Mouse (Mus musculus) liver, adult 2 months (tissue): Measurements from ENCODE around the gene Gstm3. TPM values are rescaled to one million over a fixed set of nuclear protein-coding genes. Genes with fewer than 3 reads are reported as not detected.
"Not testable (repeated sequence)": the region's sequence is repeated elsewhere in the genome, so short reads cannot be mapped to it uniquely, and the experiment has no call there.

Source experiments
- DNase-seq: peaks from one replicate; pipeline ENCODE4 v3.0.0-alpha.2; 2011; ENCODE audit warnings: low read depth, low spot score; ENCODE audit errors: extremely low read depth
- H3K27ac ChIP-seq: fragments of 200-500 bp; replicated peaks from 2 replicates; pipeline ENCODE4 v1.5.1; 2012; ENCODE audit warnings: low read depth, mild to moderate bottlenecking, control low read depth, inconsistent platforms, low read length; ENCODE audit not compliant: insufficient read depth
- H3K27me3 ChIP-seq: fragments of 200-500 bp; 2 replicates; pipeline ENCODE4 v1.6.1; 2012; ENCODE audit warnings: mild to moderate bottlenecking, moderate library complexity, low read length, inconsistent platforms; ENCODE audit not compliant: control insufficient read depth, insufficient read depth
- H3K36me3 ChIP-seq: fragments of 200-500 bp; 2 replicates; pipeline ENCODE4 v1.6.1; 2012; ENCODE audit warnings: low read length, inconsistent platforms; ENCODE audit not compliant: control insufficient read depth, insufficient read depth
- H3K4me1 ChIP-seq: fragments of 200-500 bp; 2 replicates; pipeline ENCODE4 v1.6.1; 2011; ENCODE audit warnings: low read length; ENCODE audit not compliant: control insufficient read depth, insufficient read depth
- H3K4me3 ChIP-seq: fragments of 200-500 bp; 2 replicates; pipeline ENCODE4 v1.5.1; 2011; ENCODE audit warnings: low read depth, mild to moderate bottlenecking, control low read depth, low read length, moderate library complexity; ENCODE audit not compliant: insufficient read depth
- H3K79me2 ChIP-seq: fragments of 200-500 bp; 2 replicates; pipeline ENCODE4 v1.6.1; 2012; ENCODE audit warnings: inconsistent platforms, mild to moderate bottlenecking, low read length, moderate library complexity; ENCODE audit not compliant: control insufficient read depth, insufficient read depth
- H3K9ac ChIP-seq: fragments of 200-500 bp; 2 replicates; pipeline ENCODE4 v1.6.1; 2012; ENCODE audit warnings: low read depth, mild to moderate bottlenecking, control low read depth, inconsistent platforms, low read length
- CTCF ChIP-seq: fragments of 200-500 bp; IDR thresholded peaks from 2 replicates; pipeline ENCODE4 v1.5.1; 2011; ENCODE audit warnings: low read depth, low read length, control low read depth
- POLR2A ChIP-seq: fragments of 200-500 bp; IDR thresholded peaks from 2 replicates; pipeline ENCODE4 v1.6.1; 2011; ENCODE audit warnings: low read length, control low read depth; ENCODE audit not compliant: insufficient read depth; ENCODE audit errors: extremely low read depth
- WGBS: fragments of 180-500 bp; shearing (Covaris S2); methylation state at CpG from one replicate; pipeline ENCODE4 v1.1.7; 2018; 5-methylcytosine and 5-hydroxymethylcytosine counted together
- polyA plus RNA-seq: library from polyadenylated mRNA; depleted of rRNA; stranded (reverse); fragments of >200 nt; gene quantifications from 2 replicates; pipeline ENCODE4 v1.2.3, GENCODE M21; 2012
- total RNA-seq: library from RNA; depleted of rRNA; stranded (reverse); fragments of >200 nt; gene quantifications from 2 replicates; pipeline ENCODE4 v1.2.3, GENCODE M21; 2014

Gene Gstm3
- total and polyA plus RNA-seq, 2 experiments, result 34.1 to 145 TPM

- H3K9ac ChIP-seq, result no peak overlapping the region
- no peak for DNase-seq
- H3K27ac ChIP-seq, result no peak overlapping the region
- H3K79me2 ChIP-seq, result no peaks in the 10 kb centered on the region
- no peaks in the 10 kb centered on the region for H3K27me3 ChIP-seq
- 97% methylated on average over 3 of the region's 3 CpGs for WGBS
- no peak for TF ChIP-seq CTCF
- TF ChIP-seq POLR2A, result no peak
- H3K4me1 ChIP-seq, result no peaks in the 10 kb centered on the region
- no peaks in the 10 kb centered on the region for H3K36me3 ChIP-seq
- no peak overlapping the region for H3K4me3 ChIP-seq
Observed at GRCm38 (mm10) chr3:107999491-107999890, 30.4 kb upstream of the Gstm3 start.

GRCm38 (mm10) chr3:107998591-107998990 is 29.5 kb upstream of the Gstm3 start:
- H3K27ac ChIP-seq, result no peak overlapping the region
- H3K27me3 ChIP-seq, result no peaks in the 10 kb centered on the region
- H3K9ac ChIP-seq, result no peak overlapping the region
- H3K4me1 ChIP-seq, result no peaks in the 10 kb centered on the region
- 90% methylated on average over 3 of the region's 3 CpGs for WGBS
- no peaks in the 10 kb centered on the region for H3K36me3 ChIP-seq
- no peak for DNase-seq
- H3K4me3 ChIP-seq, result no peak overlapping the region
- no peak for TF ChIP-seq CTCF
- TF ChIP-seq POLR2A, result no peak
- H3K79me2 ChIP-seq, result no peaks in the 10 kb centered on the region

GRCm38 (mm10) chr3:107996576-107996975 is 27.5 kb upstream of the Gstm3 start:
- Histone ChIP-seq H3K27ac (no peak overlapping the region), H3K4me1 (no peaks in the 10 kb centered on the region), H3K9ac (no peak overlapping the region), H3K4me3 (no peak overlapping the region), H3K27me3 (no peaks in the 10 kb centered on the region), H3K79me2 (no peaks in the 10 kb centered on the region), H3K36me3 (no peaks in the 10 kb centered on the region)
- DNase-seq, result no peak
- TF ChIP-seq CTCF, result no peak
- TF ChIP-seq POLR2A, result no peak
- WGBS, result 91% methylated on average over 4 of the region's 4 CpGs

- DNase-seq, H3K9ac ChIP-seq, H3K27ac ChIP-seq, H3K4me1 ChIP-seq, H3K79me2 ChIP-seq, H3K4me3 ChIP-seq, H3K36me3 ChIP-seq, H3K27me3 ChIP-seq: not testable (repeated sequence)
- WGBS, result 98% methylated on average over 2 of the region's 2 CpGs
Observed at GRCm38 (mm10) chr3:107995974-107996373, 26.9 kb upstream of the Gstm3 start.

GRCm38 (mm10) chr3:107986041-107986562 is 17.0 kb upstream of the Gstm3 start, which contains the start of gene Gstm2:
Gene Gstm2 (minus strand): TSS chr3:107986453.
- 21% methylated on average over 8 of the region's 8 CpGs for WGBS
- peak within 1 kb of the TSS; percentile 10 for H3K27ac ChIP-seq
- H3K4me3 ChIP-seq, result no peak within 1 kb of the TSS
- TF ChIP-seq POLR2A (no peak), CTCF (no peak)
- H3K36me3 ChIP-seq, result no peaks in the 10 kb centered on the region
- H3K4me1 ChIP-seq, result peaks cover 18% of the 10 kb centered on the region
- no peaks in the 10 kb centered on the region for H3K27me3 ChIP-seq
- DNase-seq, result peak; percentile 87
- H3K79me2 ChIP-seq, result no peaks in the 10 kb centered on the region
- no peak within 1 kb of the TSS for H3K9ac ChIP-seq

- Histone ChIP-seq H3K27ac (peak overlapping the region; percentile 3; the same call in 1 of the 2 replicates), H3K4me1 (peaks cover 22% of the 10 kb centered on the region)
- H3K9ac ChIP-seq, H3K36me3 ChIP-seq, DNase-seq, H3K27me3 ChIP-seq, H3K79me2 ChIP-seq, H3K4me3 ChIP-seq: not testable (repeated sequence)
- 96% methylated on average over 2 of the region's 2 CpGs for WGBS
Observed at GRCm38 (mm10) chr3:107985141-107985540, 16.1 kb upstream of the Gstm3 start.
